Mouse (Mus musculus) ES-Bruce4 (cell line): Measurements from ENCODE around the gene Tap1. TPM values are rescaled to one million over a fixed set of nuclear protein-coding genes. Genes with fewer than 3 reads are reported as not detected.

Experiments used
- H3K27ac ChIP-seq: 2 replicates; pipeline ENCODE4 v1.5.1; 2012; ENCODE audit warnings: low read length, inconsistent platforms; ENCODE audit not compliant: insufficient read depth
- H3K27me3 ChIP-seq: 2 replicates; pipeline ENCODE4 v1.6.1; 2012; ENCODE audit warnings: mild to moderate bottlenecking, low read length, inconsistent platforms; ENCODE audit not compliant: control insufficient read depth, poor library complexity, insufficient read depth, severe bottlenecking
- H3K36me3 ChIP-seq: 2 replicates; pipeline ENCODE4 v1.6.1; 2012; ENCODE audit warnings: inconsistent platforms, mild to moderate bottlenecking, low read length, moderate library complexity; ENCODE audit not compliant: control insufficient read depth, poor library complexity, insufficient read depth, severe bottlenecking
- H3K4me1 ChIP-seq: one replicate; pipeline ENCODE4 v1.8.1; 2011; ENCODE audit warnings: low read length; ENCODE audit not compliant: control insufficient read depth, insufficient read depth
- H3K4me3 ChIP-seq: 2 replicates; pipeline ENCODE4 v1.5.1; 2011; ENCODE audit warnings: low read depth, mild to moderate bottlenecking, low read length
- H3K9ac ChIP-seq: 2 replicates; pipeline ENCODE4 v1.6.1; 2012; ENCODE audit warnings: low read depth, mild to moderate bottlenecking, inconsistent platforms; ENCODE audit not compliant: poor library complexity, severe bottlenecking
- H3K9me3 ChIP-seq: replicated peaks from 2 replicates; pipeline ENCODE4 v1.6.1; 2012; ENCODE audit warnings: mild to moderate bottlenecking, low read length, inconsistent platforms; ENCODE audit not compliant: control insufficient read depth, poor library complexity, insufficient read depth, severe bottlenecking
- CTCF ChIP-seq: IDR thresholded peaks from one replicate; pipeline ENCODE4 v1.8.1; 2011; ENCODE audit warnings: low read depth, low read length
- EP300 ChIP-seq: IDR thresholded peaks from 2 replicates; pipeline ENCODE4 v1.6.1; 2011; ENCODE audit warnings: low read depth, low read length; ENCODE audit not compliant: insufficient read depth
- POLR2A ChIP-seq: IDR thresholded peaks from one replicate; pipeline ENCODE4 v1.8.1; 2011; ENCODE audit warnings: low read length; ENCODE audit not compliant: insufficient read depth
- polyA plus RNA-seq: library from polyadenylated mRNA; stranded (reverse); fragments of >200 nt; gene quantifications from 2 replicates; pipeline ENCODE4 v1.2.4, GENCODE M21; 2011; ENCODE audit warnings: low read depth; ENCODE audit not compliant: missing spikeins, insufficient read depth, insufficient read length

The Tap1 gene
- 21.6 and 24.6 TPM in 2 replicates for polyA plus RNA-seq

- Histone ChIP-seq H3K27me3 (no peaks in the 10 kb centered on the region), H3K36me3 (no peaks in the 10 kb centered on the region), H3K4me1 (no peaks in the 10 kb centered on the region), H3K4me3 (peak within 1 kb of the TSS; percentile 79), H3K27ac (no peak within 1 kb of the TSS), H3K9me3 (no peaks in the 10 kb centered on the region), H3K9ac (peak within 1 kb of the TSS; percentile 65)
- TF ChIP-seq CTCF (no peak), EP300 (no peak), POLR2A (no peak)
These were observed at the start of gene Tap1, which contains the start of gene Psmb9 for GRCm38 (mm10) chr17:34187261-34187916. Tap1 (plus strand) TSS chr17:34187553. Psmb9 (minus strand) TSS chr17:34187764.

GRCm38 (mm10) chr17:34137601-34138000 is 49.8 kb upstream of the Tap1 start:
- Histone ChIP-seq H3K27me3 (no peaks in the 10 kb centered on the region), H3K27ac (no peak overlapping the region), H3K4me1 (no peaks in the 10 kb centered on the region), H3K36me3 (no peaks in the 10 kb centered on the region), H3K4me3 (no peak overlapping the region), H3K9me3 (no peaks in the 10 kb centered on the region), H3K9ac (no peak overlapping the region)
- TF ChIP-seq POLR2A (no peak), CTCF (no peak), EP300 (no peak)

GRCm38 (mm10) chr17:34138655-34139054 is 48.7 kb upstream of the Tap1 start:
- Histone ChIP-seq H3K36me3 (no peaks in the 10 kb centered on the region), H3K4me3 (no peak overlapping the region)

GRCm38 (mm10) chr17:34139416-34139815 is 47.9 kb upstream of the Tap1 start:
- Histone ChIP-seq H3K27ac (no peak overlapping the region), H3K9me3 (no peaks in the 10 kb centered on the region), H3K27me3 (no peaks in the 10 kb centered on the region), H3K4me1 (no peaks in the 10 kb centered on the region), H3K36me3 (no peaks in the 10 kb centered on the region), H3K9ac (0 out of 2 replicates have a peak overlapping the region, but pooled peaks have one; percentile 6), H3K4me3 (peak overlapping the region; percentile 31)
- TF ChIP-seq EP300 (no peak), POLR2A (no peak), CTCF (no peak)

More at GRCm38 (mm10) chr17:34138655-34139054, 48.7 kb upstream of the Tap1 start:
- no peak for TF ChIP-seq POLR2A
- no peaks in the 10 kb centered on the region for H3K4me1 ChIP-seq
- H3K27me3 ChIP-seq = no peaks in the 10 kb centered on the region
- H3K27ac ChIP-seq = no peak overlapping the region
- H3K9ac ChIP-seq = no peak overlapping the region
- H3K9me3 ChIP-seq = no peaks in the 10 kb centered on the region

GRCm38 (mm10) chr17:34140240-34140639 is 47.1 kb upstream of the Tap1 start:
- no peak overlapping the region for H3K9ac ChIP-seq
- no peaks in the 10 kb centered on the region for H3K27me3 ChIP-seq
- no peaks in the 10 kb centered on the region for H3K9me3 ChIP-seq

GRCm38 (mm10) chr17:34141448-34141847 is 45.9 kb upstream of the Tap1 start:
- H3K4me3 ChIP-seq = no peak overlapping the region
- no peaks in the 10 kb centered on the region for H3K9me3 ChIP-seq
- no peaks in the 10 kb centered on the region for H3K36me3 ChIP-seq
- H3K27me3 ChIP-seq = no peaks in the 10 kb centered on the region
- TF ChIP-seq POLR2A (no peak), EP300 (no peak), CTCF (no peak)
- no peaks in the 10 kb centered on the region for H3K4me1 ChIP-seq
- no peak overlapping the region for H3K9ac ChIP-seq
- no peak overlapping the region for H3K27ac ChIP-seq

More at GRCm38 (mm10) chr17:34140240-34140639, 47.1 kb upstream of the Tap1 start:
- Histone ChIP-seq H3K36me3 (no peaks in the 10 kb centered on the region), H3K4me3 (no peak overlapping the region), H3K27ac (no peak overlapping the region), H3K4me1 (no peaks in the 10 kb centered on the region)
- TF ChIP-seq CTCF (no peak), POLR2A (no peak), EP300 (no peak)
